In genomic region chr11:121451753-121452635, GRCm38 (mm10) we compare ENCODE assay signal across 8 mouse cellular contexts. TPM values are rescaled to one million over a fixed set of nuclear protein-coding genes. Genes with fewer than 3 reads are reported as not detected.
DNase-seq lines count a peak whose midpoint lies in the region; ATAC-seq lines count a peak whose summit lies in the region.

Gene Tbcd, plus strand, starts transcription at chr11:121451949.

- peak; percentile 97 for ATAC-seq in hematopoietic stem cell, adult 5-6 weeks (replicated peaks in 1 of 2; ENCODE audit: insufficient read depth in 1 of 2, low FRiP score in 2 of 2, low TSS enrichment in 1 of 2, low read depth in 1 of 2, poor library complexity in 2 of 2, severe bottlenecking in 2 of 2)
- ATAC-seq in lung, embryonic 16.5 days (ENCODE audit: low read depth), result peak; percentile 98

- peak within 1 kb of the TSS; percentile 15; the same call in 1 of the 2 replicates for H3K27ac ChIP-seq in lung, embryonic 16.5 days (ENCODE audit: low read length)

- H3K4me1 ChIP-seq in lung, embryonic 16.5 days (replicated peaks; ENCODE audit: control insufficient read depth, insufficient read depth, low read length), result peaks cover 5% of the 10 kb centered on the region

- H3K27me3 ChIP-seq in lung, embryonic 16.5 days (ENCODE audit: control insufficient read depth, insufficient read depth, low read depth, low read length), result no peaks in the 10 kb centered on the region

- DNase-seq in MEL-GATA-1-ER (ENCODE audit: extremely low read depth, low read depth), result peak; percentile 95
- DNase-seq in cerebellum, adult 8-10 months, result peak; percentile 95
- DNase-seq in forelimb bud, embryonic 11.5 days (ENCODE audit: low read depth, low spot score), result peak; percentile 89
- peak; percentile 96 for DNase-seq in layer of hippocampus, adult 9-10 months (ENCODE audit: low spot score)
- peak; percentile 98 for DNase-seq in ovary, postnatal 10 days (ENCODE audit: low spot score)
- peak; percentile 93 to 95 for DNase-seq in thymus, postnatal 10 days (ENCODE audit: low spot score in 2 of 2)

- H3K9ac ChIP-seq in lung, embryonic 16.5 days (ENCODE audit: low read length), result peak within 1 kb of the TSS; percentile 77

- peak within 1 kb of the TSS; percentile 87 for H3K4me3 ChIP-seq in lung, embryonic 16.5 days (ENCODE audit: low read length)

- 0 out of 2 replicates have a peak, but pooled peaks cover 2% of the 10 kb centered on the region for H3K36me3 ChIP-seq in lung, embryonic 16.5 days (ENCODE audit: control insufficient read depth, insufficient read depth, low read length)

- peak within 1 kb of the TSS; percentile 74 for H3K4me2 ChIP-seq in lung, embryonic 16.5 days (ENCODE audit: low read depth, low read length)

- H3K9me3 ChIP-seq in lung, embryonic 16.5 days (ENCODE audit: control insufficient read depth, low read length), result no peaks in the 10 kb centered on the region

- WGBS in lung, embryonic 16.5 days, result under 1% methylated on average over 58 of the region's 58 CpGs

RNA-seq across cellular contexts. Expression of gene Tbcd, which starts in this region (rescaled TPM):
- total RNA-seq in hematopoietic stem cell, adult 5-6 weeks (2017), result 47.0 and 50.4 TPM in 2 replicates
- polyA plus RNA-seq in lung, embryonic 16.5 days (2015; fragmentation: Nextera tagmentation; extraction: Ambion mirVana), result 31.6 and 35.6 TPM in 2 replicates

Comparison
In these comparisons a context has a peak if more than half of its experiments do, and no peak if none do; other contexts are left out.
1. Peak in every context shown above with its lines: DNase-seq, ATAC-seq, H3K4me3 ChIP-seq and H3K27ac ChIP-seq.